Mouse (Mus musculus) layer of hippocampus, adult 9-11 months (tissue): ENCODE measurements around the gene H2-T23.
"Not testable (repeated sequence)": the region's sequence is repeated elsewhere in the genome, so short reads cannot be mapped to it uniquely, and the experiment has no call there.

Source experiments
- DNase-seq: peaks from one replicate; pipeline ENCODE4 v3.0.0; 2022

The H2-T23 gene

GRCm38 (mm10) chr17:36032351-36032875 lies at the start of gene H2-T23:
H2-T23 (minus strand) TSS chr17:36032855.
- DNase-seq = peak; percentile 45

GRCm38 (mm10) chr17:36081901-36082300 lies 49.2 kb upstream of the H2-T23 start:
- not testable (repeated sequence) for DNase-seq

GRCm38 (mm10) chr17:36060829-36061228 lies 28.2 kb upstream of the H2-T23 start:
- peak; percentile 84 for DNase-seq

- not testable (repeated sequence) for DNase-seq
These were observed 25.7 kb upstream of the H2-T23 start, which contains the start of gene Gm11127 for GRCm38 (mm10) chr17:36058362-36058761. Gm11127 (minus strand) TSS chr17:36058371.

- DNase-seq = not testable (repeated sequence)
These were observed 25.3 kb upstream of the H2-T23 start for GRCm38 (mm10) chr17:36057927-36058326.

GRCm38 (mm10) chr17:36043286-36043685 lies 10.6 kb upstream of the H2-T23 start:
- no peak for DNase-seq

- peak; percentile 91 for DNase-seq
These were observed 10.0 kb upstream of the H2-T23 start, which contains the start of the genes H2-T22 and Gm6034 for GRCm38 (mm10) chr17:36042610-36043169. H2-T22 (minus strand) TSS chr17:36042747. Gm6034 (plus strand) TSS chr17:36042961.

- DNase-seq = not testable (repeated sequence)
These were observed 9.4 kb upstream of the H2-T23 start for GRCm38 (mm10) chr17:36042055-36042454.

- DNase-seq = not testable (repeated sequence)
These were observed 7.9 kb upstream of the H2-T23 start for GRCm38 (mm10) chr17:36040604-36041003.

GRCm38 (mm10) chr17:36036126-36036525 lies 3.5 kb upstream of the H2-T23 start:
- not testable (repeated sequence) for DNase-seq

GRCm38 (mm10) chr17:36035010-36035638 lies 2.5 kb upstream of the H2-T23 start:
- peak; percentile 53 for DNase-seq

- DNase-seq = not testable (repeated sequence)
These were observed 1.9 kb upstream of the H2-T23 start for GRCm38 (mm10) chr17:36034524-36034923.

GRCm38 (mm10) chr17:36031583-36032331 lies 898 bp downstream of the H2-T23 start:
- DNase-seq = peak; percentile 37

- not testable (repeated sequence) for DNase-seq
These were observed 1.7 kb downstream of the H2-T23 start for GRCm38 (mm10) chr17:36030703-36031582.

GRCm38 (mm10) chr17:36030046-36030702 lies 2.5 kb downstream of the H2-T23 start:
- not testable (repeated sequence) for DNase-seq

- DNase-seq = no peak
These were observed 3.6 kb downstream of the H2-T23 start for GRCm38 (mm10) chr17:36028879-36029619.

- DNase-seq = no peak
These were observed 5.0 kb downstream of the H2-T23 start for GRCm38 (mm10) chr17:36027663-36028062.

- no peak for DNase-seq
These were observed 6.8 kb downstream of the H2-T23 start for GRCm38 (mm10) chr17:36025901-36026300.

GRCm38 (mm10) chr17:36025197-36025596 lies 7.5 kb downstream of the H2-T23 start:
- no peak for DNase-seq

- DNase-seq = no peak
These were observed 8.7 kb downstream of the H2-T23 start for GRCm38 (mm10) chr17:36023710-36024654.
